Mouse (Mus musculus) neural tube, embryonic 14.5 days (tissue): ENCODE measurements at regions not wholly inside any gene's neighbourhood (a gene's known extent, or its start where the extent isn't known, plus 50 kb on each side); places are given as distances from the start of the nearest gene placed in this dataset.

Source experiments
- ATAC-seq: fragments of 200-750 bp; cut with Nextera tagmentation; 2 replicates; pipeline ENCODE4 v1.8.0; 2017; ENCODE audit warnings: low read depth, mild to moderate bottlenecking, moderate TSS enrichment, moderate library complexity
- H3K27ac ChIP-seq: fragments of 300-500 bp; sonication (generic); 2 replicates; pipeline ENCODE4 v1.5.1; 2014; ENCODE audit warnings: low read depth, mild to moderate bottlenecking, control low read depth, low read length, moderate library complexity, mixed read lengths
- H3K27me3 ChIP-seq: fragments of 300-500 bp; sonication (generic); 2 replicates; pipeline ENCODE4 v1.6.1; 2014; ENCODE audit warnings: low read length; ENCODE audit not compliant: control insufficient read depth, insufficient read depth
- H3K36me3 ChIP-seq: fragments of 300-500 bp; sonication (generic); 2 replicates; pipeline ENCODE4 v1.6.1; 2014; ENCODE audit warnings: low read length, mixed read lengths; ENCODE audit not compliant: control insufficient read depth, insufficient read depth
- H3K4me1 ChIP-seq: fragments of 300-500 bp; sonication (generic); 2 replicates; pipeline ENCODE4 v1.6.1; 2014; ENCODE audit warnings: low read length; ENCODE audit not compliant: control insufficient read depth, insufficient read depth
- H3K4me2 ChIP-seq: fragments of 300-500 bp; sonication (generic); 2 replicates; pipeline ENCODE4 v1.6.1; 2014; ENCODE audit warnings: mild to moderate bottlenecking, low read depth, low read length, control low read depth
- H3K4me3 ChIP-seq: fragments of 300-500 bp; sonication (generic); 2 replicates; pipeline ENCODE4 v1.5.1; 2014; ENCODE audit warnings: low read depth, low read length, control low read depth, mixed read lengths
- H3K9ac ChIP-seq: fragments of 300-500 bp; sonication (generic); replicated peaks from 2 replicates; pipeline ENCODE4 v1.6.1; 2014; ENCODE audit warnings: low read depth, mild to moderate bottlenecking, control low read depth, low read length, mixed read lengths
- H3K9me3 ChIP-seq: fragments of 300-500 bp; sonication (generic); 2 replicates; pipeline ENCODE4 v1.6.1; 2016; ENCODE audit warnings: low read length; ENCODE audit not compliant: control insufficient read depth
- WGBS: fragments of 180-500 bp; shearing (Covaris S2); extraction: QIAGEN DNeasy Blood & Tissue Kit; methylation state at CpG from one replicate; pipeline ENCODE4 v1.1.7; 2014; 5-methylcytosine and 5-hydroxymethylcytosine counted together

DNA sequence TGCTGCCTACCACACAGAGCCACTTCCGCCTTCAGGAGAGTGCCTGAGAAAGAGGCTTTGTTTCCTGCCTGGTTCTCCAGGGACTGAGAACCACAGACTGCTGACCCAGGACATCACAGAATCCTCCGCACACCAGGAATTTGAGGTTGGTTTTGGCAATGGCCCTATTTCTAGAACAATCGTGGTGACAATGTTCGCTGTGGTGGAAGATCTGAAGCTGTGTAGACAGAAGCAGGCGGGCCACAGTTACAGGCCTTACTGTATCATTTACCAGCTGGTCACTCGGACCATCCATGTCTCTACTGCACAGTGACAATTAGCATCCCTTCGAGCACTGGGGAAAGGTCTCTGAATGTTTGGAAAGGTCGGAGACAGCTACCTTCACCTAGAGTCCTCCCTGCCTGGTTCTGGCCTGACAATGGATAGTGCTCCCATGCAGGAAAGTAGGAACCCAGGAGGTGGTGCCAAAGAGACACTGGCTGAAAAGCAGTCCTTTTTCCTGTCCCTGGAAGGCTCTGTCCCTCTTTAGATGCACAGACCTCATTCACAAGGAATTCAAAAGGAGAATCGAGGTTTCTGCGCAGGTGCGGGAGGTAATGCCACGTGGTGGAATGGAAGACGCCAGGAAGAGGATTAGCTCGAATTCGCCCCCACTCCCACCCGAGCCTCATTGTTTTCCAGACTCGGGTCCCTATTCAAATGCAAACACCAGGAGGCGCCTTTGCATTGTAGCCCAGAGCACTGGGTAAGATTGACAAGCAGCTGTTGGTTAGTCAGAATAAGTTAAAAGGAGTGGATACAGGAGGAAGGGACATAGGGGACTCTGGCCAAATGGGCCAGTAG is 52.6 kb upstream of the Pax6 start:
- Histone ChIP-seq H3K4me1 (peaks cover 10% of the 10 kb centered on the region; the same call in 1 of the 2 replicates), H3K36me3 (no peaks in the 10 kb centered on the region), H3K9ac (no peak overlapping the region), H3K27me3 (no peaks in the 10 kb centered on the region), H3K4me3 (no peak overlapping the region; the same call in 1 of the 2 replicates), H3K9me3 (no peaks in the 10 kb centered on the region), H3K4me2 (peak overlapping the region; percentile 36), H3K27ac (no peak overlapping the region)
- ATAC-seq: peak; percentile 50
- WGBS: 25% methylated on average over 18 of the region's 18 CpGs
